Mouse (Mus musculus) MEL (cell line): ENCODE data around the gene St7. TPM values are rescaled to one million over a fixed set of nuclear protein-coding genes. Genes with fewer than 3 reads are reported as not detected.

Experiments
- DNase-seq: peaks from one replicate; pipeline ENCODE4 v3.0.0; 2011; ENCODE audit warnings: low read depth, low spot score
- H3K27ac ChIP-seq: 2 replicates; pipeline ENCODE4 v1.5.1; 2012; ENCODE audit warnings: low read depth, mild to moderate bottlenecking, control low read depth, low read length, moderate library complexity; ENCODE audit not compliant: control insufficient read depth
- H3K27me3 ChIP-seq, 2 experiments: fragments of 150-350 bp in 1 of 2; sonication (generic) in 1 of 2; 2 replicates each; pipeline ENCODE4 v1.6.1; 2012; ENCODE audit warnings: low read length in 2 of 2, mild to moderate bottlenecking in 2 of 2, improper control_type of control experiment in 1 of 2, moderate library complexity in 1 of 2; ENCODE audit not compliant: insufficient read depth in 2 of 2, control insufficient read depth in 1 of 2
- H3K36me3 ChIP-seq, 2 experiments: 2 replicates each; pipeline ENCODE4 v1.6.1; 2012 to 2014; ENCODE audit warnings: low read length in 2 of 2, improper control_type of control experiment in 1 of 2, inconsistent platforms in 1 of 2, mild to moderate bottlenecking in 1 of 2; ENCODE audit not compliant: insufficient read depth in 2 of 2, control insufficient read depth in 1 of 2
- H3K4me1 ChIP-seq, 2 experiments: fragments of 150-350 bp in 1 of 2; sonication (generic) in 1 of 2; 2 replicates each; pipeline ENCODE4 v1.6.1; 2012; ENCODE audit warnings: low read length in 2 of 2, improper control_type of control experiment in 1 of 2, mild to moderate bottlenecking in 1 of 2; ENCODE audit not compliant: insufficient read depth in 2 of 2, control insufficient read depth in 1 of 2
- H3K4me3 ChIP-seq, 2 experiments: fragments of 150-350 bp in 1 of 2; sonication (generic) in 1 of 2; 2 replicates each; pipeline ENCODE4 v1.5.1; 2012; ENCODE audit warnings: low read depth in 2 of 2, low read length in 2 of 2, mild to moderate bottlenecking in 2 of 2, moderate library complexity in 2 of 2, control low read depth in 1 of 2, improper control_type of control experiment in 1 of 2; ENCODE audit not compliant: control insufficient read depth in 1 of 2, insufficient read depth in 1 of 2
- H3K79me2 ChIP-seq: 2 replicates; pipeline ENCODE4 v1.6.1; 2012; ENCODE audit warnings: mild to moderate bottlenecking, low read length, moderate library complexity; ENCODE audit not compliant: control insufficient read depth, poor library complexity, insufficient read depth
- H3K9ac ChIP-seq: 2 replicates; pipeline ENCODE4 v1.6.1; 2012; ENCODE audit warnings: low read depth, mild to moderate bottlenecking, control low read depth, low read length, moderate library complexity; ENCODE audit not compliant: control insufficient read depth, poor library complexity, severe bottlenecking
- H3K9me3 ChIP-seq: fragments of 150-350 bp; sonication (generic); replicated peaks from 2 replicates; pipeline ENCODE4 v1.6.1; 2012; ENCODE audit warnings: mild to moderate bottlenecking, low read length, improper control_type of control experiment, moderate library complexity; ENCODE audit not compliant: insufficient read depth
- E2F4 ChIP-seq: IDR thresholded peaks from 2 replicates; pipeline ENCODE4 v1.6.1; 2011; ENCODE audit warnings: low read depth, low read length, improper control_type of control experiment, borderline replicate concordance
- ELF1 ChIP-seq: IDR thresholded peaks from 2 replicates; pipeline ENCODE4 v1.6.1; 2014; ENCODE audit warnings: low read depth, mild to moderate bottlenecking, inconsistent platforms, low read length, improper control_type of control experiment, moderate library complexity
- EP300 ChIP-seq, 2 experiments: IDR thresholded peaks; 2 replicates each; pipeline ENCODE4 v1.6.1; 2011; ENCODE audit warnings: improper control_type of control experiment in 2 of 2, low read length in 2 of 2, low read depth in 1 of 2, mild to moderate bottlenecking in 1 of 2
- GABPA ChIP-seq: IDR thresholded peaks from 2 replicates; pipeline ENCODE4 v1.6.1; 2012; ENCODE audit warnings: low read depth, mild to moderate bottlenecking, inconsistent platforms, low read length, improper control_type of control experiment, moderate library complexity
- GATA1 ChIP-seq: IDR thresholded peaks from 2 replicates; pipeline ENCODE4 v1.6.1; 2011; ENCODE audit warnings: low read depth, low read length, improper control_type of control experiment
- JUND ChIP-seq: IDR thresholded peaks from 2 replicates; pipeline ENCODE4 v1.6.1; 2011; ENCODE audit warnings: low read depth, mild to moderate bottlenecking, improper control_type of control experiment, low read length
- MAFK ChIP-seq: IDR thresholded peaks from 2 replicates; pipeline ENCODE4 v1.6.1; 2011; ENCODE audit warnings: low read depth, mild to moderate bottlenecking, low read length, improper control_type of control experiment, borderline replicate concordance
- MAX ChIP-seq: IDR thresholded peaks from 2 replicates; pipeline ENCODE4 v1.6.1; 2011; ENCODE audit warnings: low read length, improper control_type of control experiment
- MAZ ChIP-seq: IDR thresholded peaks from 2 replicates; pipeline ENCODE4 v1.6.1; 2012; ENCODE audit warnings: low read depth, mild to moderate bottlenecking, inconsistent platforms, low read length, improper control_type of control experiment
- MEF2A ChIP-seq: IDR thresholded peaks from 2 replicates; pipeline ENCODE4 v1.6.1; 2014; ENCODE audit warnings: low read depth, mild to moderate bottlenecking, inconsistent platforms, low read length, improper control_type of control experiment; ENCODE audit not compliant: poor library complexity, insufficient replicate concordance, severe bottlenecking; ENCODE audit errors: extremely low read depth
- MXI1 ChIP-seq: IDR thresholded peaks from 2 replicates; pipeline ENCODE4 v1.6.1; 2011; ENCODE audit warnings: mild to moderate bottlenecking, low read depth, low read length, improper control_type of control experiment
- MYB ChIP-seq: IDR thresholded peaks from 2 replicates; pipeline ENCODE4 v1.6.1; 2011; ENCODE audit warnings: mild to moderate bottlenecking, low read depth, low read length, improper control_type of control experiment
- NRF1 ChIP-seq: IDR thresholded peaks from 2 replicates; pipeline ENCODE4 v1.6.1; 2014; ENCODE audit warnings: low read depth, mild to moderate bottlenecking, inconsistent platforms, low read length, improper control_type of control experiment, moderate library complexity; ENCODE audit not compliant: poor library complexity, insufficient read depth, severe bottlenecking
- POLR2A ChIP-seq, 2 experiments: IDR thresholded peaks; 2 replicates each; pipeline ENCODE4 v1.6.1; 2011 to 2012; ENCODE audit warnings: low read length in 2 of 2, mild to moderate bottlenecking in 2 of 2, control low read depth in 1 of 2, improper control_type of control experiment in 1 of 2, low read depth in 1 of 2, moderate library complexity in 1 of 2; ENCODE audit not compliant: control insufficient read depth in 1 of 2, insufficient read depth in 1 of 2, poor library complexity in 1 of 2
- POLR2AphosphoS5 ChIP-seq: IDR thresholded peaks from 2 replicates; pipeline ENCODE4 v1.6.1; 2012; ENCODE audit warnings: low read depth, borderline replicate concordance, mild to moderate bottlenecking, inconsistent platforms, low read length, moderate library complexity, mixed read lengths
- SMC3 ChIP-seq: IDR thresholded peaks from 2 replicates; pipeline ENCODE4 v1.6.1; 2011; ENCODE audit warnings: low read depth, low read length, improper control_type of control experiment
- TAL1 ChIP-seq: IDR thresholded peaks from 2 replicates; pipeline ENCODE4 v1.6.1; 2012; ENCODE audit warnings: mild to moderate bottlenecking, inconsistent platforms, low read length, moderate library complexity, mixed read lengths
- UBTF ChIP-seq: IDR thresholded peaks from 2 replicates; pipeline ENCODE4 v1.6.1; 2012; ENCODE audit warnings: low read depth, mild to moderate bottlenecking, inconsistent platforms, low read length, improper control_type of control experiment, moderate library complexity, borderline replicate concordance; ENCODE audit not compliant: insufficient read depth
- USF1 ChIP-seq: IDR thresholded peaks from 2 replicates; pipeline ENCODE4 v1.6.1; 2014; ENCODE audit warnings: low read depth, mild to moderate bottlenecking, inconsistent platforms, low read length, improper control_type of control experiment, moderate library complexity
- USF2 ChIP-seq, 2 experiments: IDR thresholded peaks; 2 replicates each; pipeline ENCODE4 v1.6.1; 2011 to 2012; ENCODE audit warnings: improper control_type of control experiment in 2 of 2, low read length in 2 of 2, borderline replicate concordance in 1 of 2, inconsistent platforms in 1 of 2, low read depth in 1 of 2, mild to moderate bottlenecking in 1 of 2; ENCODE audit not compliant: insufficient read depth in 1 of 2
- ZC3H11A ChIP-seq: IDR thresholded peaks from 2 replicates; pipeline ENCODE4 v1.6.1; 2012; ENCODE audit warnings: low read depth, mild to moderate bottlenecking, inconsistent platforms, low read length, improper control_type of control experiment
- ZKSCAN1 ChIP-seq: IDR thresholded peaks from 2 replicates; pipeline ENCODE4 v1.6.1; 2012; ENCODE audit warnings: low read depth, mild to moderate bottlenecking, inconsistent platforms, low read length, improper control_type of control experiment, moderate library complexity
- ZMIZ1 ChIP-seq: IDR thresholded peaks from 2 replicates; pipeline ENCODE4 v1.6.1; 2012; ENCODE audit warnings: low read depth, mild to moderate bottlenecking, inconsistent platforms, low read length, improper control_type of control experiment, moderate library complexity
- polyA plus RNA-seq, 2 experiments: library from polyadenylated mRNA; stranded (reverse) in 1 of 2; unstranded in 1 of 2; fragments of >175 nt in 1 of 2; fragments of >200 nt in 1 of 2; gene quantifications; 2 replicates each; pipeline versions ENCODE4 v1.2.1 to v1.2.4; 2012; ENCODE audit warnings: low replicate concordance in 2 of 2, low read depth in 1 of 2; ENCODE audit not compliant: insufficient read length in 2 of 2, insufficient read depth in 1 of 2, missing spikeins in 1 of 2
- total RNA-seq: library from RNA; depleted of rRNA; stranded (reverse); fragments of 300-350 nt; gene quantifications from 2 replicates; pipeline ENCODE4 v1.2.3, GENCODE M21; 2012

St7 gene
- total and polyA plus RNA-seq, 3 experiments: 34.4 to 48.5 TPM; not detected in 1

- no peaks in the 10 kb centered on the region; the same call in 1 of the 2 replicates for H3K79me2 ChIP-seq
- H3K9ac ChIP-seq: no peak overlapping the region
- no peaks in the 10 kb centered on the region for H3K27me3 ChIP-seq
- H3K4me1 ChIP-seq: no peaks in the 10 kb centered on the region
- H3K4me3 ChIP-seq: no peak overlapping the region
- DNase-seq: no peak
- TF ChIP-seq GATA1: no peak
- no peak for TF ChIP-seq NRF1
- no peak for TF ChIP-seq SMC3
- H3K27ac ChIP-seq: no peak overlapping the region
- H3K36me3 ChIP-seq: peaks cover 0 to 4% of the 10 kb centered on the region in 2 experiments; a peak in 3 of 4 replicates
- H3K9me3 ChIP-seq: no peaks in the 10 kb centered on the region
Observed at GRCm38 (mm10) chr6:17913315-17913714, 220.6 kb downstream of the St7 start.

- Histone ChIP-seq H3K36me3 (peaks cover 0 to 2% of the 10 kb centered on the region in 2 experiments; a peak in 1 of 4 replicates), H3K27me3 (no peaks in the 10 kb centered on the region)
- no peak for DNase-seq
Observed at GRCm38 (mm10) chr6:17914300-17914699, 221.6 kb downstream of the St7 start.

GRCm38 (mm10) chr6:17917233-17917632 lies 224.5 kb downstream of the St7 start:
- H3K4me1 ChIP-seq: no peaks in the 10 kb centered on the region
- H3K79me2 ChIP-seq: no peaks in the 10 kb centered on the region; the same call in 1 of the 2 replicates
- no peaks in the 10 kb centered on the region for H3K27me3 ChIP-seq
- TF ChIP-seq NRF1 (no peak), ELF1 (no peak), GATA1 (no peak), MXI1 (no peak), POLR2A (IDR thresholded peaks at IDR 0.05; ENCODE audit: control insufficient read depth in 1 of 2, insufficient read depth in 1 of 2, low read depth in 1 of 2, low read length in 2 of 2, poor library complexity in 1 of 2) (no peak), TAL1 (no peak), GABPA (no peak), USF2 (IDR thresholded peaks at IDR 0.05; ENCODE audit: borderline replicate concordance in 1 of 2, insufficient read depth in 1 of 2, low read depth in 1 of 2, low read length in 2 of 2) (no peak), POLR2AphosphoS5 (no peak), ZMIZ1 (no peak), MEF2A (no peak), MAZ (no peak), USF1 (no peak), ZKSCAN1 (no peak), MAX (no peak), ZC3H11A (no peak), MAFK (no peak), JUND (no peak), EP300 (IDR thresholded peaks at IDR 0.05; ENCODE audit: low read depth in 1 of 2, low read length in 2 of 2) (no peak), UBTF (no peak)
- no peak overlapping the region for H3K9ac ChIP-seq
- DNase-seq: no peak
- H3K36me3 ChIP-seq: peaks cover 0 to 2% of the 10 kb centered on the region in 2 experiments; a peak in 2 of 4 replicates
- no peak overlapping the region for H3K4me3 ChIP-seq
- no peak overlapping the region for H3K27ac ChIP-seq
- no peaks in the 10 kb centered on the region for H3K9me3 ChIP-seq

More at GRCm38 (mm10) chr6:17914300-17914699, 221.6 kb downstream of the St7 start:
- H3K4me1 ChIP-seq: no peaks in the 10 kb centered on the region
- H3K9me3 ChIP-seq: no peaks in the 10 kb centered on the region
- H3K9ac ChIP-seq: no peak overlapping the region
- H3K4me3 ChIP-seq: no peak overlapping the region
- no peak overlapping the region for H3K27ac ChIP-seq
- no peaks in the 10 kb centered on the region; the same call in 1 of the 2 replicates for H3K79me2 ChIP-seq
- TF ChIP-seq MYB (no peak), UBTF (no peak), USF2 (IDR thresholded peaks at IDR 0.05; ENCODE audit: borderline replicate concordance in 1 of 2, insufficient read depth in 1 of 2, low read depth in 1 of 2, low read length in 2 of 2) (no peak), E2F4 (no peak), MAFK (no peak)
